Mouse (Mus musculus) MEL (cell line): ENCODE measurements at regions not wholly inside any gene's neighbourhood (a gene's known extent, or its start where the extent isn't known, plus 50 kb on each side); places are given as distances from the start of the nearest gene placed in this dataset.

Experiments used
- DNase-seq: peaks from one replicate; pipeline ENCODE4 v3.0.0; 2011; ENCODE audit warnings: low read depth, low spot score
- H3K27ac ChIP-seq: 2 replicates; pipeline ENCODE4 v1.5.1; 2012; ENCODE audit warnings: low read depth, mild to moderate bottlenecking, control low read depth, low read length, moderate library complexity; ENCODE audit not compliant: control insufficient read depth
- H3K27me3 ChIP-seq, 2 experiments: fragments of 150-350 bp in 1 of 2; sonication (generic) in 1 of 2; 2 replicates each; pipeline ENCODE4 v1.6.1; 2012; ENCODE audit warnings: low read length in 2 of 2, mild to moderate bottlenecking in 2 of 2, improper control_type of control experiment in 1 of 2, moderate library complexity in 1 of 2; ENCODE audit not compliant: insufficient read depth in 2 of 2, control insufficient read depth in 1 of 2
- H3K36me3 ChIP-seq, 2 experiments: 2 replicates each; pipeline ENCODE4 v1.6.1; 2012 to 2014; ENCODE audit warnings: low read length in 2 of 2, improper control_type of control experiment in 1 of 2, inconsistent platforms in 1 of 2, mild to moderate bottlenecking in 1 of 2; ENCODE audit not compliant: insufficient read depth in 2 of 2, control insufficient read depth in 1 of 2
- H3K4me1 ChIP-seq, 2 experiments: fragments of 150-350 bp in 1 of 2; sonication (generic) in 1 of 2; 2 replicates each; pipeline ENCODE4 v1.6.1; 2012; ENCODE audit warnings: low read length in 2 of 2, improper control_type of control experiment in 1 of 2, mild to moderate bottlenecking in 1 of 2; ENCODE audit not compliant: insufficient read depth in 2 of 2, control insufficient read depth in 1 of 2
- H3K4me3 ChIP-seq, 2 experiments: fragments of 150-350 bp in 1 of 2; sonication (generic) in 1 of 2; 2 replicates each; pipeline ENCODE4 v1.5.1; 2012; ENCODE audit warnings: low read depth in 2 of 2, low read length in 2 of 2, mild to moderate bottlenecking in 2 of 2, moderate library complexity in 2 of 2, control low read depth in 1 of 2, improper control_type of control experiment in 1 of 2; ENCODE audit not compliant: control insufficient read depth in 1 of 2, insufficient read depth in 1 of 2
- H3K79me2 ChIP-seq: 2 replicates; pipeline ENCODE4 v1.6.1; 2012; ENCODE audit warnings: mild to moderate bottlenecking, low read length, moderate library complexity; ENCODE audit not compliant: control insufficient read depth, poor library complexity, insufficient read depth
- H3K9ac ChIP-seq: 2 replicates; pipeline ENCODE4 v1.6.1; 2012; ENCODE audit warnings: low read depth, mild to moderate bottlenecking, control low read depth, low read length, moderate library complexity; ENCODE audit not compliant: control insufficient read depth, poor library complexity, severe bottlenecking
- H3K9me3 ChIP-seq: fragments of 150-350 bp; sonication (generic); replicated peaks from 2 replicates; pipeline ENCODE4 v1.6.1; 2012; ENCODE audit warnings: mild to moderate bottlenecking, low read length, improper control_type of control experiment, moderate library complexity; ENCODE audit not compliant: insufficient read depth
- CHD1 ChIP-seq: IDR thresholded peaks from 2 replicates; pipeline ENCODE4 v1.6.1; 2012; ENCODE audit warnings: low read depth, mild to moderate bottlenecking, inconsistent platforms, low read length, improper control_type of control experiment
- CHD2 ChIP-seq: IDR thresholded peaks from 2 replicates; pipeline ENCODE4 v1.6.1; 2011; ENCODE audit warnings: low read length, improper control_type of control experiment
- CTCF ChIP-seq, 3 experiments: IDR thresholded peaks in 2 of 3; conservative IDR thresholded peaks in 1 of 3; 2 replicates each; pipeline ENCODE4 v1.5.1; 2011 to 2012; ENCODE audit warnings: low read length in 3 of 3, low read depth in 2 of 3, mild to moderate bottlenecking in 2 of 3, improper control_type of control experiment in 1 of 3, inconsistent platforms in 1 of 3, mixed read lengths in 1 of 3, moderate library complexity in 1 of 3; ENCODE audit not compliant: control insufficient read depth in 1 of 3, insufficient read depth in 1 of 3, poor library complexity in 1 of 3, severe bottlenecking in 1 of 3
- EP300 ChIP-seq, 2 experiments: IDR thresholded peaks; 2 replicates each; pipeline ENCODE4 v1.6.1; 2011; ENCODE audit warnings: improper control_type of control experiment in 2 of 2, low read length in 2 of 2, low read depth in 1 of 2, mild to moderate bottlenecking in 1 of 2
- ETS1 ChIP-seq: IDR thresholded peaks from 2 replicates; pipeline ENCODE4 v1.6.1; 2012; ENCODE audit warnings: low read depth, mild to moderate bottlenecking, inconsistent platforms, low read length, improper control_type of control experiment, moderate library complexity
- GATA1 ChIP-seq: IDR thresholded peaks from 2 replicates; pipeline ENCODE4 v1.6.1; 2011; ENCODE audit warnings: low read depth, low read length, improper control_type of control experiment
- HCFC1 ChIP-seq: IDR thresholded peaks from 2 replicates; pipeline ENCODE4 v1.6.1; 2012; ENCODE audit warnings: low read depth, mild to moderate bottlenecking, inconsistent platforms, low read length, improper control_type of control experiment, moderate library complexity
- KAT2A ChIP-seq: conservative IDR thresholded peaks from 2 replicates; pipeline ENCODE4 v1.6.1; 2012; ENCODE audit warnings: low read depth, low read length, improper control_type of control experiment, inconsistent platforms
- MEF2A ChIP-seq: IDR thresholded peaks from 2 replicates; pipeline ENCODE4 v1.6.1; 2014; ENCODE audit warnings: low read depth, mild to moderate bottlenecking, inconsistent platforms, low read length, improper control_type of control experiment; ENCODE audit not compliant: poor library complexity, insufficient replicate concordance, severe bottlenecking; ENCODE audit errors: extremely low read depth
- MYB ChIP-seq: IDR thresholded peaks from 2 replicates; pipeline ENCODE4 v1.6.1; 2011; ENCODE audit warnings: mild to moderate bottlenecking, low read depth, low read length, improper control_type of control experiment
- NRF1 ChIP-seq: IDR thresholded peaks from 2 replicates; pipeline ENCODE4 v1.6.1; 2014; ENCODE audit warnings: low read depth, mild to moderate bottlenecking, inconsistent platforms, low read length, improper control_type of control experiment, moderate library complexity; ENCODE audit not compliant: poor library complexity, insufficient read depth, severe bottlenecking
- POLR2AphosphoS2 ChIP-seq: IDR thresholded peaks from 2 replicates; pipeline ENCODE4 v1.6.1; 2011; ENCODE audit warnings: low read length, improper control_type of control experiment
- RAD21 ChIP-seq: IDR thresholded peaks from 2 replicates; pipeline ENCODE4 v1.6.1; 2011; ENCODE audit warnings: mild to moderate bottlenecking, low read depth, low read length, improper control_type of control experiment
- RCOR1 ChIP-seq: IDR thresholded peaks from 2 replicates; pipeline ENCODE4 v1.6.1; 2012; ENCODE audit warnings: low read depth, mild to moderate bottlenecking, inconsistent platforms, low read length, improper control_type of control experiment
- SIN3A ChIP-seq: IDR thresholded peaks from 2 replicates; pipeline ENCODE4 v1.6.1; 2012; ENCODE audit warnings: low read length, improper control_type of control experiment, inconsistent platforms
- SMC3 ChIP-seq: IDR thresholded peaks from 2 replicates; pipeline ENCODE4 v1.6.1; 2011; ENCODE audit warnings: low read depth, low read length, improper control_type of control experiment
- TAL1 ChIP-seq: IDR thresholded peaks from 2 replicates; pipeline ENCODE4 v1.6.1; 2012; ENCODE audit warnings: mild to moderate bottlenecking, inconsistent platforms, low read length, moderate library complexity, mixed read lengths
- TBP ChIP-seq: IDR thresholded peaks from 2 replicates; pipeline ENCODE4 v1.8.0; 2011; ENCODE audit warnings: low read depth, low read length, improper control_type of control experiment
- TCF12 ChIP-seq: IDR thresholded peaks from 2 replicates; pipeline ENCODE4 v1.6.1; 2014; ENCODE audit warnings: low read depth, mild to moderate bottlenecking, inconsistent platforms, low read length, improper control_type of control experiment, moderate library complexity
- UBTF ChIP-seq: IDR thresholded peaks from 2 replicates; pipeline ENCODE4 v1.6.1; 2012; ENCODE audit warnings: low read depth, mild to moderate bottlenecking, inconsistent platforms, low read length, improper control_type of control experiment, moderate library complexity, borderline replicate concordance; ENCODE audit not compliant: insufficient read depth
- USF2 ChIP-seq, 2 experiments: IDR thresholded peaks; 2 replicates each; pipeline ENCODE4 v1.6.1; 2011 to 2012; ENCODE audit warnings: improper control_type of control experiment in 2 of 2, low read length in 2 of 2, borderline replicate concordance in 1 of 2, inconsistent platforms in 1 of 2, low read depth in 1 of 2, mild to moderate bottlenecking in 1 of 2; ENCODE audit not compliant: insufficient read depth in 1 of 2
- ZMIZ1 ChIP-seq: IDR thresholded peaks from 2 replicates; pipeline ENCODE4 v1.6.1; 2012; ENCODE audit warnings: low read depth, mild to moderate bottlenecking, inconsistent platforms, low read length, improper control_type of control experiment, moderate library complexity
- ZNF384 ChIP-seq: IDR thresholded peaks from 2 replicates; pipeline ENCODE4 v1.6.1; 2012; ENCODE audit warnings: low read depth, mild to moderate bottlenecking, inconsistent platforms, low read length, improper control_type of control experiment

GRCm38 (mm10) chr3:107826241-107826760 lies 50.7 kb upstream of the Eps8l3 start:
- H3K27ac ChIP-seq, result no peak overlapping the region
- DNase-seq, result no peak
- H3K9ac ChIP-seq, result no peak overlapping the region
- no peaks in the 10 kb centered on the region for H3K36me3 ChIP-seq
- H3K4me1 ChIP-seq, result peaks cover 0 to 7% of the 10 kb centered on the region in 2 experiments; a peak in 2 of 4 replicates
- H3K9me3 ChIP-seq, result no peaks in the 10 kb centered on the region
- no peak for TF ChIP-seq CHD1
- TF ChIP-seq ZMIZ1, result no peak
- no peak for TF ChIP-seq TBP
- TF ChIP-seq GATA1, result no peak
- no peak for TF ChIP-seq SMC3
- TF ChIP-seq MYB, result no peak
- TF ChIP-seq UBTF, result no peak
- no peak for TF ChIP-seq NRF1
- TF ChIP-seq KAT2A, result no peak
- no peak for TF ChIP-seq POLR2AphosphoS2
- no peak for TF ChIP-seq CHD2
- no peak for TF ChIP-seq SIN3A
- no peak for TF ChIP-seq ZNF384
- no peak for TF ChIP-seq TCF12
- H3K27me3 ChIP-seq, result no peaks in the 10 kb centered on the region; a peak in 2 of 4 replicates
- H3K79me2 ChIP-seq, result no peaks in the 10 kb centered on the region
- no peak overlapping the region for H3K4me3 ChIP-seq

GRCm38 (mm10) chr3:107825468-107825867 lies 51.6 kb upstream of the Eps8l3 start:
- Histone ChIP-seq H3K9ac (no peak overlapping the region), H3K4me1 (peaks cover 0 to 7% of the 10 kb centered on the region in 2 experiments; a peak in 2 of 4 replicates), H3K27me3 (no peaks in the 10 kb centered on the region; a peak in 1 of 4 replicates), H3K27ac (no peak overlapping the region), H3K9me3 (no peaks in the 10 kb centered on the region), H3K4me3 (no peak overlapping the region), H3K36me3 (no peaks in the 10 kb centered on the region), H3K79me2 (no peaks in the 10 kb centered on the region)
- DNase-seq, result no peak
- TF ChIP-seq MEF2A (no peak), CHD2 (no peak), EP300 (IDR thresholded peaks at IDR 0.05; ENCODE audit: low read depth in 1 of 2, low read length in 2 of 2) (no peak), ETS1 (no peak), UBTF (no peak), CTCF (IDR thresholded peaks at IDR 0.05 in 2 of 3, conservative IDR thresholded peaks at IDR 0.05 in 1 of 3; ENCODE audit: control insufficient read depth in 1 of 3, insufficient read depth in 1 of 3, low read depth in 2 of 3, low read length in 3 of 3, poor library complexity in 1 of 3, severe bottlenecking in 1 of 3) (no peak), HCFC1 (no peak), RCOR1 (no peak), RAD21 (no peak), TAL1 (no peak), SIN3A (no peak), USF2 (IDR thresholded peaks at IDR 0.05; ENCODE audit: borderline replicate concordance in 1 of 2, insufficient read depth in 1 of 2, low read depth in 1 of 2, low read length in 2 of 2) (no peak), TBP (no peak)
